Mouse (Mus musculus) cortical plate, adult 2 months (tissue): ENCODE results near the gene Msl1. TPM values are rescaled to one million over a fixed set of nuclear protein-coding genes. Genes with fewer than 3 reads are reported as not detected.
A peak's percentile ranks its signal among the peaks of the same experiment; 100 is the strongest.

Experiments
- H3K27ac ChIP-seq: fragments of 200-500 bp; 2 replicates; pipeline ENCODE4 v1.5.1; 2012; ENCODE audit warnings: low read length, control low read depth, inconsistent platforms; ENCODE audit not compliant: insufficient read depth
- H3K4me1 ChIP-seq: fragments of 200-500 bp; 2 replicates; pipeline ENCODE4 v1.6.1; 2011; ENCODE audit warnings: low read length; ENCODE audit not compliant: control insufficient read depth, insufficient read depth
- H3K4me3 ChIP-seq: fragments of 200-500 bp; 2 replicates; pipeline ENCODE4 v1.5.1; 2011; ENCODE audit warnings: mild to moderate bottlenecking, low read length, control low read depth; ENCODE audit not compliant: insufficient read depth
- CTCF ChIP-seq: fragments of 200-500 bp; IDR thresholded peaks from 2 replicates; pipeline ENCODE4 v1.5.1; 2011; ENCODE audit warnings: mild to moderate bottlenecking, control low read depth, low read length; ENCODE audit not compliant: insufficient read depth; ENCODE audit errors: extremely low read depth
- POLR2A ChIP-seq: fragments of 200-500 bp; IDR thresholded peaks from 2 replicates; pipeline ENCODE4 v1.6.1; 2011; ENCODE audit warnings: mild to moderate bottlenecking, low read length, control low read depth; ENCODE audit not compliant: insufficient read depth; ENCODE audit errors: extremely low read depth
- polyA plus RNA-seq: library from polyadenylated mRNA; depleted of rRNA; stranded (reverse); fragments of >200 nt; gene quantifications from 2 replicates; pipeline ENCODE4 v1.2.3, GENCODE M21; 2012

Msl1 gene
- polyA plus RNA-seq, 1 experiment, result 119 TPM

GRCm38 (mm10) chr11:98775348-98776051 is 19.8 kb upstream of the Msl1 start:
- Histone ChIP-seq H3K27ac (peak overlapping the region; percentile 81), H3K4me1 (peaks cover 3% of the 10 kb centered on the region; the same call in 1 of the 2 replicates), H3K4me3 (peak overlapping the region; percentile 99)
- TF ChIP-seq POLR2A (no peak), CTCF (no peak)

GRCm38 (mm10) chr11:98776052-98776764 is 19.1 kb upstream of the Msl1 start:
- peak overlapping the region; percentile 99; the same call in 1 of the 2 replicates for H3K4me3 ChIP-seq
- TF ChIP-seq CTCF (no peak), POLR2A (no peak)
- peaks cover 4% of the 10 kb centered on the region; the same call in 1 of the 2 replicates for H3K4me1 ChIP-seq
- H3K27ac ChIP-seq, result peak overlapping the region; percentile 81

- TF ChIP-seq CTCF (no peak), POLR2A (peak; percentile 47; the same call in 1 of the 2 replicates)
- peak overlapping the region; percentile 81 for H3K27ac ChIP-seq
- H3K4me3 ChIP-seq, result no peak overlapping the region
- H3K4me1 ChIP-seq, result peaks cover 9% of the 10 kb centered on the region
Observed at GRCm38 (mm10) chr11:98776843-98777590, 18.3 kb upstream of the Msl1 start.

- H3K4me1 ChIP-seq, result peaks cover 11% of the 10 kb centered on the region
- no peak for TF ChIP-seq POLR2A
- TF ChIP-seq CTCF, result no peak
- H3K27ac ChIP-seq, result no peak overlapping the region
- H3K4me3 ChIP-seq, result no peak overlapping the region
Observed at GRCm38 (mm10) chr11:98777888-98778287, 17.4 kb upstream of the Msl1 start.

GRCm38 (mm10) chr11:98781851-98782512 is 13.3 kb upstream of the Msl1 start:
- peak overlapping the region; percentile 11; the same call in 1 of the 2 replicates for H3K4me3 ChIP-seq
- TF ChIP-seq CTCF, result no peak
- TF ChIP-seq POLR2A, result peak; percentile 18; the same call in 1 of the 2 replicates
- H3K27ac ChIP-seq, result peak overlapping the region; percentile 92
- H3K4me1 ChIP-seq, result peaks cover 20% of the 10 kb centered on the region

GRCm38 (mm10) chr11:98782651-98783235 is 12.6 kb upstream of the Msl1 start:
- peaks cover 18% of the 10 kb centered on the region for H3K4me1 ChIP-seq
- peak overlapping the region; percentile 97 for H3K27ac ChIP-seq
- no peak for TF ChIP-seq CTCF
- TF ChIP-seq POLR2A, result no peak
- H3K4me3 ChIP-seq, result peak overlapping the region; percentile 11; the same call in 1 of the 2 replicates

GRCm38 (mm10) chr11:98783236-98783696 is 12.1 kb upstream of the Msl1 start:
- peaks cover 18% of the 10 kb centered on the region for H3K4me1 ChIP-seq

GRCm38 (mm10) chr11:98784139-98784538 is 11.2 kb upstream of the Msl1 start:
- TF ChIP-seq CTCF, result no peak
- TF ChIP-seq POLR2A, result no peak
- H3K4me1 ChIP-seq, result peaks cover 18% of the 10 kb centered on the region
- peak overlapping the region; percentile 97 for H3K27ac ChIP-seq
- H3K4me3 ChIP-seq, result no peak overlapping the region

More at GRCm38 (mm10) chr11:98783236-98783696, 12.1 kb upstream of the Msl1 start:
- Histone ChIP-seq H3K4me3 (peak overlapping the region; percentile 11; the same call in 1 of the 2 replicates), H3K27ac (peak overlapping the region; percentile 97)
- TF ChIP-seq POLR2A (peak; percentile 69), CTCF (no peak)

GRCm38 (mm10) chr11:98785214-98785613 is 10.1 kb upstream of the Msl1 start:
- peak overlapping the region; percentile 97 for H3K27ac ChIP-seq
- H3K4me3 ChIP-seq, result no peak overlapping the region
- H3K4me1 ChIP-seq, result peaks cover 18% of the 10 kb centered on the region
- TF ChIP-seq POLR2A, result no peak
- no peak for TF ChIP-seq CTCF
